Mouse (Mus musculus) limb, embryonic 15.5 days (tissue): ENCODE data around the gene Ecpas. TPM values are rescaled to one million over a fixed set of nuclear protein-coding genes. Genes with fewer than 3 reads are reported as not detected.

ENCODE experiments used
- ATAC-seq: fragments of 200-750 bp; cut with Nextera tagmentation; 2 replicates; pipeline ENCODE4 v1.8.0; 2017; ENCODE audit warnings: low read depth, moderate TSS enrichment; ENCODE audit not compliant: insufficient number of reproducible peaks, low FRiP score, low TSS enrichment
- H3K27ac ChIP-seq: fragments of 300-500 bp; sonication (generic); 2 replicates; pipeline ENCODE4 v1.5.1; 2015; ENCODE audit warnings: moderate library complexity, mild to moderate bottlenecking, inconsistent platforms
- H3K27me3 ChIP-seq: fragments of 300-500 bp; sonication (generic); 2 replicates; pipeline ENCODE4 v1.6.1; 2015; ENCODE audit warnings: inconsistent platforms
- H3K36me3 ChIP-seq: fragments of 300-500 bp; sonication (generic); 2 replicates; pipeline ENCODE4 v1.6.1; 2015; ENCODE audit warnings: inconsistent platforms
- H3K4me1 ChIP-seq: fragments of 300-500 bp; sonication (generic); 2 replicates; pipeline ENCODE4 v1.6.1; 2015; ENCODE audit warnings: inconsistent platforms
- H3K4me2 ChIP-seq: fragments of 300-500 bp; sonication (generic); 2 replicates; pipeline ENCODE4 v1.6.1; 2015; ENCODE audit warnings: mild to moderate bottlenecking, inconsistent platforms
- H3K4me3 ChIP-seq: fragments of 300-500 bp; sonication (generic); 2 replicates; pipeline ENCODE4 v1.5.1; 2015; ENCODE audit warnings: mild to moderate bottlenecking, inconsistent platforms
- H3K9ac ChIP-seq: fragments of 300-500 bp; sonication (generic); 2 replicates; pipeline ENCODE4 v1.6.1; 2015; ENCODE audit warnings: inconsistent platforms
- H3K9me3 ChIP-seq: fragments of 300-500 bp; sonication (generic); 2 replicates; pipeline ENCODE4 v1.6.1; 2016; ENCODE audit warnings: inconsistent platforms
- WGBS: fragments of 180-500 bp; shearing (Covaris S2); methylation state at CpG from one replicate; pipeline ENCODE4 v1.1.7; 2015; 5-methylcytosine and 5-hydroxymethylcytosine counted together
- polyA plus RNA-seq: library from polyadenylated mRNA; unstranded; fragments of >200 nt; fragmentation: Nextera tagmentation; extraction: Ambion mirVana; gene quantifications from 2 replicates; pipeline ENCODE4 v1.2.1, GENCODE M21; 2015

Gene Ecpas
- 29.6 and 32.8 TPM in 2 replicates for polyA plus RNA-seq

DNA sequence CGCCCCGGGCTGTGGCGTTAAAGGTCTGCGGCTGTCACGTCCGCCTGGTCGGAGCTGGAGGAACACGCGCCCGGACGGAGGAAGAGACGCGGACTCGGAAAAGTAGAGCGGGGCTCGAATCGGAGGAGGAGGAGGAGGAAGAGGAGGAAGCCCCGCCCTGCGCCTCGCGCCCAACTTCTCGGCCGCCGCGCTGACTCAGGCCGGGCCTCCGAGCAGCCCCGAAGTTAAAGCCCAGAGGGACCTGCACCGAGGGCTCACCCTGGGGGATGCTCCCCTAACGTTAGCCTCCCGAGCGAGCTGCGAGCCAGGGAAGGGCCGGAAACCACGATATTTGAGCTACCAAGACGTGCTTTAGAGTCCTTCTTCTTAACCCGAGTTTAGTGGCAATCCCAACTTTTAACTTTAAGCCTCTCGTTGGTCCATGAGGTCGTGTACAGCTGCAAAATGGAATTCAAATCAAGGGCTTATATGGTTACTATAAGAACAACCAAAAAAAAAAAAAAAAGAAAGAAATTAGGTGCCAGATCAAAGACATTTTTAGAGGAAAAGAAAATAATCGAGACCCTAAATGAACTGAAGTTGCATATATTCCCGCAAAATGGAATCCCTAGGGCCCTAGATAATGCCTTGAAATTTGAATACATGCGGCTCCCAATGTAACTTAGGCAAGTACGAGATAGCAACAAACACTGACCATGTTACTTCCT lies at the start of gene Ecpas:
Ecpas (minus strand) TSS at position 121 of the 707 bp plus-strand sequence.
- 3% methylated on average over 42 of the region's 43 CpGs for whole genome bisulfite sequencing
- Histone ChIP-seq H3K36me3 (no peaks in the 10 kb centered on the region), H3K27ac (peak within 1 kb of the TSS; percentile 98), H3K4me2 (peak within 1 kb of the TSS; percentile 60), H3K4me3 (peak within 1 kb of the TSS; percentile 92), H3K9ac (peak within 1 kb of the TSS; percentile 92), H3K4me1 (peaks cover 9% of the 10 kb centered on the region), H3K27me3 (no peaks in the 10 kb centered on the region), H3K9me3 (no peaks in the 10 kb centered on the region)
- peak; percentile 68 for ATAC-seq

DNA sequence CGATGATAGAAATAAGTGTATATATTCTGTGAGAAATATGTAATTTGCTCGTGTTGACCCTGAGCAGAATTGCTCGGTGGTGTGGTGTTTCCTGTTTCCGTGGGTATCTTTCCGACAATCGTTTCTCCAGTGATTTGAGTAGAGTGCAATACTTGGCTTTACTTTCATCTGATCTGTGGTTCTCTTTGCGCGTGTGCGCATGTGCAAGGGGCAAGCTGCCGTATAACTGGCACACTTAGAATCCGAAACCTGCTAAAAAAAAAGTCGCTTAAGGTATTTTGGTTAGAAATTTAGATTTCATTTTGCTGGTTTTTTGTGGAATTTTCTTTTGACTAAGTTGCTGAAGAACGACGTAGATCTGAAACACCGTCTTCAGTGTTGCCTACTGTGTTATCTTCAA lies 49.2 kb upstream of the Ecpas start:
- ATAC-seq = no peak
- no peak overlapping the region for H3K4me2 ChIP-seq
- no peaks in the 10 kb centered on the region for H3K4me1 ChIP-seq
- WGBS = 91% methylated on average over 15 of the region's 15 CpGs
- H3K9ac ChIP-seq = no peak overlapping the region
- no peaks in the 10 kb centered on the region for H3K9me3 ChIP-seq
- H3K27ac ChIP-seq = no peak overlapping the region
- H3K4me3 ChIP-seq = no peak overlapping the region
- peaks cover under 1% of the 10 kb centered on the region; the same call in 1 of the 2 replicates for H3K36me3 ChIP-seq
- H3K27me3 ChIP-seq = no peaks in the 10 kb centered on the region

DNA sequence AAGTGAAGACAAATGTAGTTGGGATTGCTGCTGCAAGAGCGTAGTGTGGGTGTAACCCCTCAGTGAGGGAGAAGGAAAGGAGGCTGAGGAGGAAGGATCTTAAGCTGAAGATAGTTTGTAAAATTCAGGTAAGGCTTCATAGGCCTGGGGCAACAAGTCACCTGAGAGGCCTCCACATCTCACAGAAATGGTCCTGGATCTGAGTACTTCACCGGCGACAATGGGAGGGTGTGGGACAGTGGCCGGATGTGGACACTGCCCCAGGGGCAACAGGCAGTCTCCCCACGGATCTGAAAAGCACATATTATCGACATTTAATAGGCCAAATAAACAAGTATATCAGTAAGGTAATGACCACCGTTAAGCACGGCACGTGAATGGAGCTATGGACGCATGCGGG lies 40.1 kb upstream of the Ecpas start:
- no peak for ATAC-seq
- H3K4me3 ChIP-seq = no peak overlapping the region
- no peaks in the 10 kb centered on the region for H3K9me3 ChIP-seq
- H3K27me3 ChIP-seq = no peaks in the 10 kb centered on the region
- no peaks in the 10 kb centered on the region for H3K4me1 ChIP-seq
- H3K9ac ChIP-seq = no peak overlapping the region
- peaks cover 5% of the 10 kb centered on the region; the same call in 1 of the 2 replicates for H3K36me3 ChIP-seq
- 84% methylated on average over 11 of the region's 11 CpGs for WGBS
- no peak overlapping the region for H3K4me2 ChIP-seq
- no peak overlapping the region for H3K27ac ChIP-seq

DNA sequence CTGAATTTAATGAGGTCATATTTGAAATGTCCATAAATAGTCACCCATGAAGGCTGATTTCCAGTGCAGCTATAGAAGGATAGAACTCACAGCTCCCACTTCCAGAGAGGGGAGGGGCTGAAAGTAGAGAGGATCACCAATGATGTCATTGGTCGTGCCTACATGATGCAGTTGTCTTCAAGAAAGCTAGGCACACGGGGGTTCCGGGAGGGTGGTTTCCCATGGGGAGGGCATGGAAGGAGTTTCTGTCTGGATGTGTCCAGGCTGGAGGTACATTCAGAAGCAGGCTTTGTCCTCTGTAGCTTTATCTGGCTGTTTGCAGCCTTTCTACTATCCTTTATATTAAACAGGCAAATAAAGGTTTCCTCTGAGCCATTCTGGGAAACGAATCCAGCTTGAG lies 35.8 kb upstream of the Ecpas start:
- WGBS = 83% methylated on average over 4 of the region's 4 CpGs
- peaks cover 10% of the 10 kb centered on the region; the same call in 1 of the 2 replicates for H3K4me1 ChIP-seq
- no peaks in the 10 kb centered on the region for H3K9me3 ChIP-seq
- no peak overlapping the region for H3K27ac ChIP-seq
- no peak overlapping the region for H3K4me2 ChIP-seq
- no peak overlapping the region for H3K9ac ChIP-seq
- H3K4me3 ChIP-seq = no peak overlapping the region
- ATAC-seq = no peak
- no peaks in the 10 kb centered on the region for H3K36me3 ChIP-seq
- H3K27me3 ChIP-seq = no peaks in the 10 kb centered on the region

DNA sequence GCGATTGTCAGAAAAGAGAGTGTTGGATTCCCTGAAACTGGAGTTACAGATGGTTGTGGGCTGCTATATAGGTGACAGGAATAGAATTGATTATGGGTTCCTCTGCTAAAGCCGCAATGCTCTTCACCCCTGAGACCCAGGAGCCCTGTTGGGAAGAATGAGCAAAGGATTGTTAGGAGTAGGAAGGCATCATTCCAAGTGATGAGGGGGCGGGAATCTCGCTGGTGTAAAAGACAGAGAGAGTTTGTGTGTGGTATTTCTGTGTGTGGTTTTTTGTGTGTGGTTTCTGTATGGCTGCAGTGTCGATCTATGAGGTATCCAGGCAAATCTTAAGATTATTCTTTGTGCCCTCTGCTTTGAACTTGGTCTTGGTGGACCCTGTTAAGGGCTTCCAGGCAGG lies 32.1 kb upstream of the Ecpas start:
- ATAC-seq = no peak
- Histone ChIP-seq H3K9ac (no peak overlapping the region), H3K4me3 (no peak overlapping the region), H3K4me1 (peaks cover 10% of the 10 kb centered on the region; the same call in 1 of the 2 replicates), H3K36me3 (no peaks in the 10 kb centered on the region), H3K4me2 (no peak overlapping the region), H3K27me3 (no peaks in the 10 kb centered on the region), H3K27ac (no peak overlapping the region), H3K9me3 (no peaks in the 10 kb centered on the region)
- WGBS = 61% methylated on average over 5 of the region's 5 CpGs

DNA sequence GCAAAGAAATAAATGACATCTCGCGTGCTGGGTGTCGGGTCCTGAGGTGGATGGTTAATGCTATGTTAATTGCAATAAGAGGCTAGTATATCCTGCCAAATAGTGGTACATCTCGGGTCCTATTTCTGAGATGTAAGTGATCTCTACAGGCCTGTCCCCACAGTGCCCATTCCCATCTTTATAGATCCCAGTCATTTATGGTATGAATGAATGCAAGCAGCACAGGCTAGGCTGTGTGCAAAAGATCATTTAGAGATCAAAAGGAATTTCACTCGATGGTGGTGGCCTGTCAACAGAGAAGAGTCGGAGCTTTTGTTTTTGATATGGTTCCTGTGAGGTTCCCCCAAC lies 31.6 kb upstream of the Ecpas start:
- Histone ChIP-seq H3K9me3 (no peaks in the 10 kb centered on the region), H3K4me2 (peak overlapping the region; percentile 82), H3K27me3 (no peaks in the 10 kb centered on the region), H3K4me1 (peaks cover 10% of the 10 kb centered on the region; the same call in 1 of the 2 replicates), H3K36me3 (no peaks in the 10 kb centered on the region), H3K9ac (no peak overlapping the region), H3K27ac (no peak overlapping the region), H3K4me3 (peak overlapping the region; percentile 79)
- 10% methylated on average over 6 of the region's 6 CpGs for WGBS
- no peak for ATAC-seq

DNA sequence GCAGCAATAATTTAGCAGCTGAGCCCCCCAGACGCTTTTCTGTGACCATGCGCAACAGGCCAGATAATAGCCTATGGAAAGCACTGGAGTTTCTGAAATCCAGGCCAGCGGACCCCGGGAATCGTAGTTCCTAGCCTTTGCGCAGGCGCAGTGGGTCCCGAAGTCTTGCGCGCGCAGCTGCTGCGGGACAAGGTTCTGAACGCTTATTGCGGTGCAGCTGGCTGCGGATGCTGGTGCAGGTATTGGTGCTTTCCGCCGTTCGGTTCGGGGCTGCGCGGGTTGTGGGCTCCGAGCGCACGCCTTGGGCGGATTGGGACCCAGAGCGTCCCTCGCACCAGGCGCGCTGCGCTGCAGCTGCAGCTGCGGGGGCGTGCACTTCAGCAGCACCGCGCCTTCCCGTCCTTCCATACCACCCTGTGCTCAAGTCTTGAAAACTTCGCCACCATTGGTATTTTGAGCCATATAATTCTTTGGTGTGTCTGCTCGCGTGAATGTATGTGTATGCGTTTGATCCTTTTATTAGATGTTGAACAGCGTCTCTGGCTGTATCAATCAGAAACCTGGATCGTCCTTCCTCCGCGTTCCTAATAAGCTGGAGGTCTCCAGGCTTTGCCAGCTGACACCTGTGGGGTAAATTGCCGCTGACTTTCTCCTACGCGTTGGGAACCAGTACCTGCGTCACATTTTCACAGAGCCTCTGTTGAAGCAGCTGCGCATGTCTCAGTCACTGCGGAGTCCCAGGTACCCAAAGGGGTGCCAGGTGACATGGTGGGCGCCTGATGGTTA lies 31.1 kb upstream of the Ecpas start, which contains the start of gene Zkscan16:
Zkscan16 (plus strand) TSS at position 209 of the 786 bp plus-strand sequence.
- Histone ChIP-seq H3K36me3 (no peaks in the 10 kb centered on the region), H3K9me3 (no peaks in the 10 kb centered on the region), H3K4me3 (peak within 1 kb of the TSS; percentile 79), H3K27ac (peak within 1 kb of the TSS; percentile 61), H3K4me2 (peak within 1 kb of the TSS; percentile 82), H3K4me1 (peaks cover 10% of the 10 kb centered on the region; the same call in 1 of the 2 replicates), H3K27me3 (no peaks in the 10 kb centered on the region), H3K9ac (peak within 1 kb of the TSS; percentile 52; the same call in 1 of the 2 replicates)
- ATAC-seq = peak; percentile 58; the same call in 1 of the 2 replicates
- under 1% methylated on average over 50 of the region's 50 CpGs for WGBS

DNA sequence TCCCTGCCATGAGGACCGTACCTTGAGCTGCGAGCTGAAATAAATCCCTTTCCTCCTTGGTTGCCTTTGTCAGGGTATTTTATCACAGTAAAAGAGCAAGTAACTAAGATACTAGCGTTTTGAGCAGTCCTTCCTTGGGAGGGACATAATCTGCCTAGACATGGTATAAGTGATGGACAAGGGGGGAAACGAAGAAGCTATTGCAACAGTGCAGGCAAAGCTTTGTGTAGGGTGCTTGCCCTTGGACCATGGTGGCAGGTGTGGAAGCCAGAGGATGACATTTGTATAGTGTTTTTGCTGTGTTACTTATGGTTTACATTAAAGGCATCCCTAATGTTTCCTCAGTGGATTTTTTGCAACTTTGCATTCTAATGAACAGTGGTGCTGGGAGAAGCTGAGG lies 30.4 kb upstream of the Ecpas start:
- no peak for ATAC-seq
- H3K27ac ChIP-seq = peak overlapping the region; percentile 61; the same call in 1 of the 2 replicates
- peak overlapping the region; percentile 52; the same call in 1 of the 2 replicates for H3K9ac ChIP-seq
- H3K4me1 ChIP-seq = peaks cover 10% of the 10 kb centered on the region; the same call in 1 of the 2 replicates
- H3K9me3 ChIP-seq = no peaks in the 10 kb centered on the region
- H3K27me3 ChIP-seq = no peaks in the 10 kb centered on the region
- no peaks in the 10 kb centered on the region for H3K36me3 ChIP-seq
- WGBS = 76% methylated on average over 4 of the region's 4 CpGs
- H3K4me3 ChIP-seq = peak overlapping the region; percentile 79
- peak overlapping the region; percentile 82 for H3K4me2 ChIP-seq

DNA sequence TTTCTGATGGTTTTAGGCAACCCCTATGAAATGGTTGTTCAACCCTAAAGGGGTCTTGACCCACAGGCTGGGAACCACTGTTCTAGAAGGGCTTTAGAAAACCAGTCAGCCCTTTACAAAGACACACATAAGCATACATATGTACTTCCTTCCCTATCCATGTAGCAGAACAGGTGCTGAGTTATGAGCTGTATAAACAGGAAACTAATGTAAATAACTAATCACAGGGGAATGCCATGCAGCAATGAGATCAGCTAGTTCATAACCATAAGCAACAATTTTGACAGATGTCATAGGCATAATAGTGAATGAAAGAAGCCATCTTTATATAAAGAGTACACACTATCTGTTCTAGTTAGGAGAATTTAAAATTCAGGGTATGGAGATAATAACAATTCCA lies 29.1 kb upstream of the Ecpas start:
- Histone ChIP-seq H3K4me2 (no peak overlapping the region), H3K36me3 (no peaks in the 10 kb centered on the region), H3K4me3 (no peak overlapping the region), H3K27ac (no peak overlapping the region), H3K9me3 (no peaks in the 10 kb centered on the region), H3K27me3 (no peaks in the 10 kb centered on the region), H3K4me1 (peaks cover 10% of the 10 kb centered on the region; the same call in 1 of the 2 replicates), H3K9ac (no peak overlapping the region)
- ATAC-seq = no peak

DNA sequence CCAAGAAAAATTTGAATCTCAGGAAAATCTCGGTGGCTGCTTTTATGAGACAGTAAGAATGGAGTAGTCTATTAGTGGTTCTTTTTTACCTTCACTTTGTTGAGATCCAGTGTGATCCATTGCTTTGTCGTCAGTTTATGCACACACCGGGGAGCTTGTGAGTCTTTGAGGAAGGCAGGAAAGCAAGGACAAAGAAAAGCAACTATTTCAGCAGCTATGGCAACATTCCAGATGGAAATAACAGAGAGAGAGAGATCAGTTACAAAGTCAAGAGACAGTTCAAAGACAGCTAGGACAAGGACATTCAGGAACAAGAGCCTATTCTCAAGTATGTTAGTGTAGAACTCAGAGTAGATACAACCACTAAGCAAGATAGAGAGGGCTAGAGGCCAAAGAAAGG lies 23.3 kb upstream of the Ecpas start:
- H3K36me3 ChIP-seq = no peaks in the 10 kb centered on the region
- 0 out of 2 replicates have a peak, but pooled peaks cover 2% of the 10 kb centered on the region for H3K4me1 ChIP-seq
- H3K27ac ChIP-seq = no peak overlapping the region
- WGBS = 57% methylated on average over 3 of the region's 3 CpGs
- H3K9ac ChIP-seq = no peak overlapping the region
- H3K27me3 ChIP-seq = no peaks in the 10 kb centered on the region
- H3K4me2 ChIP-seq = no peak overlapping the region
- H3K4me3 ChIP-seq = no peak overlapping the region
- no peak for ATAC-seq
- no peaks in the 10 kb centered on the region for H3K9me3 ChIP-seq

DNA sequence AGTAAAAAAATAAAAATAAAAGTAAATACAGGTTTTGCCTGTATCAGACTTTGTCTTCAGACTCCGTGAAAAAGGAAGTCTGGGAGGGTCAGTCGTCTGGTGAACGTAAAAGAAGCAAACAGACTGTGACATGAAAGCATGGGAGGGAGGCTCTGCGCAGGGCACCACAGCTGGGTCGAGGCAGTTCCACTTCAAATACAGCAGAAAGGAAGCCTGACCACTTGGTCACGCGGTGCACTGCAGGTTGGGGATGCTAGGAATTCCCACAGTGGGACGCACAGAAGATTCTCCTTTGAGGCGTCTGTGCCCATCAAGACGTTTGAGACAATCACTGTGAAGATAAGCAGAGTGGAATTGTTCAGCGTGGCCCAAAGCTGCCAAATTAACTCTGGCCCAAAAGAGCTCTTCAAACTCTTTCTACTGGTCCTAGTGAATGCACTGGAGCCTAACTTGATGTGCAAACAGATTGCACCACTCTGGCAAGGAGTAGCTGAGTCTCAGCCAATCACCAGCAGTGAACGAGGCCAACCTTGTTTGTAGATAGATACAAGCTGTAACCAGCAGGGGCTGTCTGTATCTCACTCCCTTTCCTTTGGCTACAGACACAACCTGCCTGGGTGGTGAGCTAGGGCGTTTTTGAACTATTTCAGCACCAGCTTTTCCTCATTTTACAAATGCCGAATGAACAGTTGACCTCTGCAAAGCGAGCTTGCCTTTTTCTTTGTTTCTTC lies 22.4 kb upstream of the Ecpas start:
- Histone ChIP-seq H3K4me1 (0 out of 2 replicates have a peak, but pooled peaks cover 2% of the 10 kb centered on the region), H3K27ac (no peak overlapping the region), H3K4me3 (no peak overlapping the region), H3K27me3 (no peaks in the 10 kb centered on the region), H3K9me3 (no peaks in the 10 kb centered on the region), H3K36me3 (no peaks in the 10 kb centered on the region), H3K4me2 (no peak overlapping the region), H3K9ac (no peak overlapping the region)
- WGBS = 39% methylated on average over 15 of the region's 15 CpGs
- ATAC-seq = no peak
